Mouse (Mus musculus) limb, embryonic 10.5 days (tissue): Measurements from ENCODE around the gene Ssbp1. TPM values are rescaled to one million over a fixed set of nuclear protein-coding genes. Genes with fewer than 3 reads are reported as not detected.

ENCODE experiments used
- DNase-seq: peaks from one replicate; pipeline ENCODE4 v3.0.0-alpha.2; 2017; ENCODE audit warnings: low spot score
- H3K27ac ChIP-seq: fragments of 300-500 bp; sonication (generic); 2 replicates; pipeline ENCODE4 v1.5.1; 2016; ENCODE audit warnings: mild to moderate bottlenecking
- H3K27me3 ChIP-seq: fragments of 300-500 bp; sonication (generic); 2 replicates; pipeline ENCODE4 v1.6.1; 2016; ENCODE audit warnings: low read depth, mild to moderate bottlenecking; ENCODE audit not compliant: poor library complexity, severe bottlenecking
- H3K36me3 ChIP-seq: fragments of 300-500 bp; sonication (generic); 2 replicates; pipeline ENCODE4 v1.6.1; 2016; ENCODE audit warnings: mild to moderate bottlenecking, moderate library complexity
- H3K4me1 ChIP-seq: fragments of 300-500 bp; sonication (generic); 2 replicates; pipeline ENCODE4 v1.6.1; 2016
- H3K4me3 ChIP-seq: fragments of 300-500 bp; sonication (generic); 2 replicates; pipeline ENCODE4 v1.5.1; 2016; ENCODE audit warnings: mild to moderate bottlenecking, moderate library complexity
- H3K9me3 ChIP-seq: fragments of 300-500 bp; sonication (generic); replicated peaks from 2 replicates; pipeline ENCODE4 v1.6.1; 2016; ENCODE audit warnings: mild to moderate bottlenecking
- WGBS: fragments of 180-500 bp; shearing (Covaris S2); methylation state at CpG from one replicate; pipeline ENCODE4 v1.1.7; 2016; 5-methylcytosine and 5-hydroxymethylcytosine counted together
- polyA plus RNA-seq: library from polyadenylated mRNA; unstranded; fragments of >200 nt; fragmentation: Nextera tagmentation; extraction: Ambion mirVana; gene quantifications from 2 replicates; pipeline ENCODE4 v1.2.1, GENCODE M21; 2016

Gene Ssbp1
- polyA plus RNA-seq, 1 experiment from 2014 or later = 212 TPM

DNA sequence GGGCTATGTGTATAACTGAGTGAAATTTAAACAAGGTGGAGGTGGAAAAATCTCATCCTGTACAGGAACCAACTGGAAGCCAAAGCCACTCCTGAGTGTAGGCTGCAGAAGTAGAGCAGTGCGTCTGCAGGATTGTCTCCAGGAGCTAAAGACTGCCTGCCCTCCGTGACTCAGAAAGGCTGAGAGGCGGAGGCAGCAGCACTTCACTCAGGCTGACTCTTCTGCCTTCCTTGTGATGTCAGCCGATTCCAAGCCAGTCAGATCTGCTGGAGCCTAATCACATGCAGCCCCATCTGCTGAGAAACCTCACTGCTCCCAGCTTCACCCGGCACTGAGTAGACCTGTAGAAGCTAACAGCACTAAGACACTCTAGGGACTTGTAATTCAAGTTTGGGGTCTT, 11.2 kb downstream of the Ssbp1 start:
- H3K27me3 ChIP-seq = no peaks in the 10 kb centered on the region
- no peaks in the 10 kb centered on the region for H3K4me1 ChIP-seq
- no peak overlapping the region for H3K4me3 ChIP-seq
- no peaks in the 10 kb centered on the region for H3K9me3 ChIP-seq
- H3K27ac ChIP-seq = no peak overlapping the region
- WGBS = 96% methylated on average over 5 of the region's 5 CpGs
- peaks cover 75% of the 10 kb centered on the region for H3K36me3 ChIP-seq
- no peak for DNase-seq

DNA sequence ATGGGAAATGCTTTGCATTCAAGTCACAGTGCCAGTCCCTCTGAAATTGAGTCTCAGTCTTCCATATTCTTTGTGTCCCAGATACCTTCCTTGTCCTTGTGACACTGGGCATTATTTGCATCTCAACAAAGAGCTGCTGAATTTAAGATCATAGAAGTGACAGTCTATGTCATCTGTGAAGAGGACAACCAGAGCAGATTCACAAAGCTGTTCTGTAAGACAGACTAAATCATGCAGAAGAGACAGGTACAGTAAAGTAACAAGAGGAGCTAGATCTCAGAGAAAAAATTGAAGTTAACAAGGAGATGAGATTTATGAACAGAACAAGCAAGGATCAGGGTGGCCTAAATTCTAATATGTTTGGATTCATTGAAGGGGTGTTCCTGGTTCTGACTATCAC, 19.8 kb downstream of the Ssbp1 start, which contains the start of gene Tas2r137:
Gene Tas2r137, plus strand, starts transcription at position 301 of the 400 bp plus-strand sequence.
- no peak within 1 kb of the TSS for H3K27ac ChIP-seq
- DNase-seq = no peak
- H3K4me3 ChIP-seq = no peak within 1 kb of the TSS
- H3K27me3 ChIP-seq = no peaks in the 10 kb centered on the region
- no peaks in the 10 kb centered on the region for H3K36me3 ChIP-seq
- H3K9me3 ChIP-seq = no peaks in the 10 kb centered on the region
- H3K4me1 ChIP-seq = no peaks in the 10 kb centered on the region

DNA sequence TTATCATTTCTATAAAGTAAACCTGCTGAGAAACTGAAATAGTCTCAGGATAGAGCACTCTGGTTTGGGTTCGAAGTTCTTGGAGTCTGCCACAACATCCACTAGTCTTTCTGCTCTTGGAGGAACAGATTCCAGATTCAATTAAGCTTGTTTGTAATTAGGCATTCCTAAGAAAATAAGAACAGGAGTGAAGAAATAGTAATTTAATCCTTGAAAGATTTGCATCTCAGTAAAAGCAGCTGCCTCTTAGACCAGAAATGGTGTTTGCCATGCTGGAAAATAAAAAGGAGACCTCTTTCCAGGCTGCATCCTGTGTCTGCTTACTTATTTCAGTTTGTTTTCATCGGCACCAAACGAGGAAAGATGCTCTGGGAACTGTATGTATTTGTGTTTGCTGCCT, 22.1 kb downstream of the Ssbp1 start, which contains the start of gene Tas2r108:
Gene Tas2r108, plus strand, starts transcription at position 301 of the 400 bp plus-strand sequence.
- Histone ChIP-seq H3K4me3 (no peak within 1 kb of the TSS), H3K4me1 (no peaks in the 10 kb centered on the region), H3K27me3 (no peaks in the 10 kb centered on the region), H3K27ac (no peak within 1 kb of the TSS), H3K9me3 (no peaks in the 10 kb centered on the region), H3K36me3 (no peaks in the 10 kb centered on the region)
- 92% methylated on average over 3 of the region's 3 CpGs for WGBS
- no peak for DNase-seq

DNA sequence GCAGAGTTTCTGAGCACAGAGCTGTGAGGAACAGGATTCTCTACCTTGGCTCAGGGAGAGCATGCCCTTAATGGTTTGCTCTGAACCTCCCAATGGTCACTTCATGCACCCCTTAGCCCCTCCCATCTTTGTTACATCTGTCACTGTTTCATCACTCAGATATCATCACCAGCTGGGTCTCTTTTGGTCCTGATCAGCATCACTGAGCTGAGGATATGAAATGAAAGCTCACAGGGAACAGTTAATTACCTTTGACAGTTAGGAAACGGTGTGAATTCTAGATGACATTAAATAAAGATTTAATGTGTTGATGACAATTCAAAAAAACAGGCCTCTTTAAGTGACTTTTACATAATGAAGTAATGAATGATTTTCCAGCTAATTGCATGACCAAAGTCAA, 48.3 kb downstream of the Ssbp1 start, which contains the start of gene Prss37:
Gene Prss37, minus strand, starts transcription at position 101 of the 400 bp plus-strand sequence.
- no peaks in the 10 kb centered on the region for H3K36me3 ChIP-seq

More for the DNA sequence above, 48.3 kb downstream of the Ssbp1 start, which contains the start of gene Prss37:
- whole genome bisulfite sequencing = 80% methylated on average over 1 of the region's 1 CpGs
- H3K27ac ChIP-seq = no peak within 1 kb of the TSS
- H3K4me3 ChIP-seq = no peak within 1 kb of the TSS
- no peaks in the 10 kb centered on the region for H3K4me1 ChIP-seq
- no peaks in the 10 kb centered on the region for H3K27me3 ChIP-seq
- H3K9me3 ChIP-seq = no peaks in the 10 kb centered on the region
- no peak for DNase-seq

Other genes starting within 250 kb of the Ssbp1 start
- gene Agk, start 146.2 kb upstream of the Ssbp1 start, polyA plus RNA-seq = 47.5 and 47.9 TPM in 2 replicates
- gene E330009J07Rik, start 35.2 kb upstream of the Ssbp1 start, polyA plus RNA-seq = 12.6 and 13.8 TPM in 2 replicates
- gene Wee2, start 32.3 kb upstream of the Ssbp1 start, polyA plus RNA-seq = 0.18 and 0.26 TPM in 2 replicates
- not detected in 2 replicates for gene Tas2r137, start 19.9 kb downstream of the Ssbp1 start, polyA plus RNA-seq
- not detected in 2 replicates for gene Tas2r108, start 22.2 kb downstream of the Ssbp1 start, polyA plus RNA-seq
- gene Prss37, start 48.2 kb downstream of the Ssbp1 start, polyA plus RNA-seq = not detected in 2 replicates
- 0.04 and 0.19 TPM in 2 replicates for gene Olfr461, start 83.7 kb downstream of the Ssbp1 start, polyA plus RNA-seq
- not detected in 2 replicates for gene Olfr460, start 98.1 kb downstream of the Ssbp1 start, polyA plus RNA-seq
- gene Clec5a, start 114.5 kb downstream of the Ssbp1 start, polyA plus RNA-seq = 0.38 and 0.54 TPM in 2 replicates
- gene Tas2r138, start 142.0 kb downstream of the Ssbp1 start, polyA plus RNA-seq = not detected in 2 replicates
- gene Mgam, start 157.5 kb downstream of the Ssbp1 start, polyA plus RNA-seq = 0.08 and 0.15 TPM in 2 replicates